Mouse (Mus musculus): Measurements from ENCODE around the gene Srgap1.

DNA sequence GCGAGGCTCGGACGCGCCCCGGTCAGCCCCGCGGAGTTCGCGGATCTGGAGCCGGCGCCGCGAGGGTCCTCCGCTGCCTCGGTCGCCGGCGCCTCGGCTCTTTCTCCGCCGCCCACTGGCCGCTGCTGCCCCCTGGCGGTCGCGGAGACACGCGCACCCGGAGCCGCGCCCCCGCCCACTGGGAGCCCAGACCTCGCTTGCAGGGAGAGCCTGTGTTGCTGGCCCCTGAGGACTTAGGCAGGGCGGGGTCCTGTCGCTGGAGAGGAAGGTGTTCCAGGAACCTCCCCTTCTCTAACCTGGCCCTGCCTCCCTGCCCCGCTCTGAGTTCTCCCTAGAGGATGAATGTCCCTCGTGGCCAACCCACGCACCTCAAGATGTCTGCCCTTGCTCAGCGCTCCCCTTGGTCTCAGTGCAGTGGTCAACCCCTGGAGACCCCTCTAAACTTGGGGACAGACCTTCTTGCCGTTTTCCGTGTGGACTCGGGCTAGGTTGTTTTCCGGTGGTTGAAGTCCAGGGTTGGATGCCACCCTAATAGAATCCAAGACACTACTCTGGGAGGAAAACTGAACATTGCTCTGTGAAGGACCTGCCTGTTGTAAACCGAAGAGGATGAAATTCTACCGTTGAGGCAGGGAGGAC lies 731 bp upstream of the Srgap1 start:
- TF ChIP-seq CTCF (IDR thresholded peaks at IDR 0.05): peak; percentile 93
- TF ChIP-seq EP300 (IDR thresholded peaks at IDR 0.05): no peak
